Mouse (Mus musculus): ENCODE data around the gene Casc1. TPM values are rescaled to one million over a fixed set of nuclear protein-coding genes. Genes with fewer than 3 reads are reported as not detected.
"Not testable (repeated sequence)": the region's sequence is repeated elsewhere in the genome, so short reads cannot be mapped to it uniquely, and the experiment has no call there.

Gene Casc1
- total RNA-seq, 2 experiments from 2014 or later = 0.74 to 1.0 TPM

- DNase-seq = no peak
Observed at GRCm38 (mm10) chr6:145136831-145137230, 74.0 kb downstream of the Casc1 start.

- DNase-seq = no peak
Observed at GRCm38 (mm10) chr6:145135804-145136203, 75.0 kb downstream of the Casc1 start.

GRCm38 (mm10) chr6:145135295-145135694, 75.5 kb downstream of the Casc1 start:
- DNase-seq = no peak

GRCm38 (mm10) chr6:145132969-145133368, 77.8 kb downstream of the Casc1 start:
- DNase-seq = not testable (repeated sequence)

GRCm38 (mm10) chr6:145131991-145132390, 78.8 kb downstream of the Casc1 start:
- no peak for DNase-seq

- DNase-seq = no peak
Observed at GRCm38 (mm10) chr6:145129563-145129962, 81.2 kb downstream of the Casc1 start.

GRCm38 (mm10) chr6:145127652-145128051, 83.2 kb downstream of the Casc1 start:
- no peak for DNase-seq

- DNase-seq = peak; percentile 63
Observed at GRCm38 (mm10) chr6:145125591-145126113, 85.2 kb downstream of the Casc1 start.

Other genes with a start within 250 kb of the Casc1 start
- 1 to 10 TPM; 2.4 to 2.9 TPM for gene Bcat1, start 134.8 kb downstream of the Casc1 start, total RNA-seq (2021)
- gene Lrmp, start 95.4 kb downstream of the Casc1 start, total RNA-seq (2021) = 1 to 10 TPM; 1.2 to 2.0 TPM
- 10 to 100 TPM; 58.8 to 60.8 TPM for gene Etfrf1, start 129 bp upstream of the Casc1 start, total RNA-seq (2021)
- gene Kras, start 39.2 kb upstream of the Casc1 start, total RNA-seq (2021) = 10 to 100 TPM; 49.2 to 50.5 TPM

Measured in heart, postnatal 4 days (tissue).